In the genomic region with DNA sequence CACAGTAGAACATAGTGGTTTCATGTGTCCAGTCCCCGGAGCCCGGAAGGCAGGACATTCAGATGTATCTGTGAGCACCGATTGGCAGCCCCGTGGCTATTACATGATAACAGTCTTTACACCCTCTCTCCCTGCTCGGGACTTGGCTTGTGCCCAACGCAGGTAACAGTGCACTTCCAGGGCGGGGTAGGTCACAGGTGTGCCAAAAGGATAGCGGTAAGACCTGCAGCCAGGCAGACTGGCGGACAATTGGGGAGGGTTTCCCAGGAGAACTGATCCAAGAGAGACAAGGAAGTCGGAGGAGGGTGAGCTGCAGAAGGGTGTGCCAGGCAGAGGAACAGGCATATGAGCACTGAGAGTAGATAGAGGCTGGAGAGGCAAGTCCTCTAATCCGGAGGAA, we compare ENCODE assay signal across 14 mouse cellular contexts.
"Had no signal": no experiment of that assay in that cellular context is flagged by ENCODE, and none has a peak within 500 bp of the region (broad histone marks: within the 10 kb centered on the region; RNA-seq: fewer than 3 reads in every experiment).

No protein-coding gene starts in this region.

- ATAC-seq: intestine, embryonic 16.5 days; liver, embryonic 12.5 days; midbrain, embryonic 16.5 days had no signal

- H3K27me3 ChIP-seq: limb, embryonic 15.5 days; midbrain, embryonic 12.5 days; neural tube, embryonic 13.5 days had no signal

- H3K9ac ChIP-seq: limb, embryonic 15.5 days; liver, embryonic 12.5 days; lung, embryonic 14.5 days; midbrain, embryonic 12.5 days; neural tube, embryonic 13.5 days had no signal

- H3K4me3 ChIP-seq: left cerebral cortex, adult 2 months; limb, embryonic 15.5 days; liver, embryonic 12.5 days; midbrain, embryonic 12.5 days; neural tube, embryonic 13.5 days had no signal

- H3K36me3 ChIP-seq: limb, embryonic 15.5 days; liver, embryonic 12.5 days; midbrain, embryonic 12.5 days; neural tube, embryonic 13.5 days had no signal

- H3K27ac ChIP-seq: left cerebral cortex, adult 2 months; limb, embryonic 15.5 days; liver, embryonic 12.5 days; midbrain, embryonic 12.5 days; neural tube, embryonic 13.5 days had no signal

- H3K9me3 ChIP-seq: limb, embryonic 15.5 days; liver, embryonic 12.5 days; midbrain, embryonic 12.5 days; neural tube, embryonic 13.5 days had no signal

- H3K4me1 ChIP-seq: liver, embryonic 12.5 days had no signal

- H3K4me2 ChIP-seq: limb, embryonic 15.5 days; liver, embryonic 12.5 days; lung, embryonic 14.5 days; midbrain, embryonic 12.5 days; neural tube, embryonic 13.5 days had no signal

- DNase-seq: kidney, adult 2 months; lung, embryonic 14.5 days; lung, postnatal 14 days; retina, postnatal 1 day; right cerebral cortex, postnatal 14 days; thymus, adult 2 months; thymus, postnatal 25 days had no signal
